Mouse (Mus musculus): ENCODE results near the gene Tmed4. TPM values are rescaled to one million over a fixed set of nuclear protein-coding genes. Genes with fewer than 3 reads are reported as not detected.

Gene Tmed4
- polyA plus RNA-seq, 1 experiment = 128 TPM

GRCm38 (mm10) chr11:6299435-6299834 lies 24.8 kb upstream of the Tmed4 start:
- Histone ChIP-seq H3K27ac (ENCODE audit: insufficient read depth, low read length) (no peak overlapping the region), H3K4me3 (ENCODE audit: insufficient read depth, low read length) (no peak overlapping the region), H3K4me1 (ENCODE audit: control insufficient read depth, insufficient read depth, low read length) (0 out of 2 replicates have a peak, but pooled peaks cover 1% of the 10 kb centered on the region)
- TF ChIP-seq CTCF (IDR thresholded peaks at IDR 0.05; ENCODE audit: extremely low read depth, insufficient read depth, low read length) (no peak), POLR2A (IDR thresholded peaks at IDR 0.05; ENCODE audit: extremely low read depth, insufficient read depth, low read length) (no peak)

DNA sequence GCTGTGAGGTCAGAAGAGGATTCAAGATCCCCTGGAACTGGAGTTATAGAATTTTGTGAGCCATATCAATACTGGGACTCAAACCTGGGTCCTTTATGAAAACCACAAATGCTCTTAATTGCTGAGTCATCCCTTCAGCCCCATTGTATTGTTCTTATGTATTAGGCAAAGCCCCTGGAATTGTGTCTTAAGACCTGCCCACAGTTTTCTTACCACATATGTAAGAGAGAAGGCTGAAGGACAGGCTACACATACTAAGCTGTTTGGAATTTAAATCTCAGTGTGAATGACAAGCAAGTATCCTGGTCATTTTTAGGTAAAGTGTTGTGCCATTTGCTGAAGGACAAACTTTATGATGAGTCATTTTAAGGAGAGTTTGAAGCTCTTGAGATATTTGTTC lies 21.4 kb upstream of the Tmed4 start:
- no peak overlapping the region for H3K27ac ChIP-seq (ENCODE audit: insufficient read depth, low read length)
- no peaks in the 10 kb centered on the region for H3K4me1 ChIP-seq (ENCODE audit: control insufficient read depth, insufficient read depth, low read length)
- TF ChIP-seq CTCF (IDR thresholded peaks at IDR 0.05; ENCODE audit: extremely low read depth, insufficient read depth, low read length) = no peak
- TF ChIP-seq POLR2A (IDR thresholded peaks at IDR 0.05; ENCODE audit: extremely low read depth, insufficient read depth, low read length) = no peak
- no peak overlapping the region for H3K4me3 ChIP-seq (ENCODE audit: insufficient read depth, low read length)

- Histone ChIP-seq H3K4me3 (ENCODE audit: insufficient read depth, low read length) (no peak overlapping the region), H3K27ac (ENCODE audit: insufficient read depth, low read length) (no peak overlapping the region), H3K4me1 (ENCODE audit: control insufficient read depth, insufficient read depth, low read length) (no peaks in the 10 kb centered on the region)
- TF ChIP-seq CTCF (IDR thresholded peaks at IDR 0.05; ENCODE audit: extremely low read depth, insufficient read depth, low read length) = no peak
- TF ChIP-seq POLR2A (IDR thresholded peaks at IDR 0.05; ENCODE audit: extremely low read depth, insufficient read depth, low read length) = no peak
Measured at GRCm38 (mm10) chr11:6294632-6295031, 20.0 kb upstream of the Tmed4 start.

DNA sequence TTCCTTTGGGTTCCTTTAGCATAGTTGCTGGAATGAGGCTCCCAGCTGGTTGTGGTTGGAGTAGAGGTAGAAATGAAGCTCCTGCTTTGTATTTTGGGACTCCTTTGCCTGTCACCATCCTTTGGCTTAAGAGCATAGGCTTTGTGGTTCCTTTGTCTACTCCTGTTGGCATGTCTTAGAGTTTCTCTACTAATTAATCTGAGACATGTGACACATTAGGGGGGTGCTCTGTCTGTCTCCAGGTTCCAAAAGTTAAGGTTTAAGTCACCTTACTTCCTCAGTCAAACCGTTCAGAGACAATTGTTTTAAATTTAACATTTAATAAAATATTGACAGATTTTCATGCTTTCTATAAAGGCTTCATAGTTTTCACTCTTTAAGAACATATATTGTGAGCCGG lies 18.9 kb upstream of the Tmed4 start:
- Histone ChIP-seq H3K4me3 (ENCODE audit: insufficient read depth, low read length) (no peak overlapping the region), H3K27ac (ENCODE audit: insufficient read depth, low read length) (no peak overlapping the region), H3K4me1 (ENCODE audit: control insufficient read depth, insufficient read depth, low read length) (no peaks in the 10 kb centered on the region)
- TF ChIP-seq CTCF (IDR thresholded peaks at IDR 0.05; ENCODE audit: extremely low read depth, insufficient read depth, low read length) (no peak), POLR2A (IDR thresholded peaks at IDR 0.05; ENCODE audit: extremely low read depth, insufficient read depth, low read length) (no peak)

DNA sequence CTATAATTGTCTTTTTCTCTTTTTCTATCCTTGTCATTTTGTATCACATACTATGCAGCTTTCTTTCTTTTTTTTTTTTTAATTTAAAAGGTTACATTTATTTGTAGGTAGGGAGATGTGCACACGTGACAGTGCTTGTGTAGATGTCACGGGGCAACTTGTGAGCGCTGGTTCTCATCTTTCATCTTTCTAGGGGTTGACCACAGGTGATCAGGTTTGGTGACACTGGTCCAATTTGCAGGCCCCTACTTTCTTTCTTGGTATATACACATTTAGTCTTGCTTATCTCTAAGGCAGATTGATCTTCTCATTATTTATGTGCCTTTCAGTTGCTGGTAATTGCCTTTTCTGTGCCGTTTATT lies 18.3 kb upstream of the Tmed4 start:
- TF ChIP-seq POLR2A (IDR thresholded peaks at IDR 0.05; ENCODE audit: extremely low read depth, insufficient read depth, low read length) = no peak
- TF ChIP-seq CTCF (IDR thresholded peaks at IDR 0.05; ENCODE audit: extremely low read depth, insufficient read depth, low read length) = no peak
- Histone ChIP-seq H3K4me1 (ENCODE audit: control insufficient read depth, insufficient read depth, low read length) (no peaks in the 10 kb centered on the region), H3K27ac (ENCODE audit: insufficient read depth, low read length) (no peak overlapping the region), H3K4me3 (ENCODE audit: insufficient read depth, low read length) (peak overlapping the region; percentile 50; the same call in 1 of the 2 replicates)

DNA sequence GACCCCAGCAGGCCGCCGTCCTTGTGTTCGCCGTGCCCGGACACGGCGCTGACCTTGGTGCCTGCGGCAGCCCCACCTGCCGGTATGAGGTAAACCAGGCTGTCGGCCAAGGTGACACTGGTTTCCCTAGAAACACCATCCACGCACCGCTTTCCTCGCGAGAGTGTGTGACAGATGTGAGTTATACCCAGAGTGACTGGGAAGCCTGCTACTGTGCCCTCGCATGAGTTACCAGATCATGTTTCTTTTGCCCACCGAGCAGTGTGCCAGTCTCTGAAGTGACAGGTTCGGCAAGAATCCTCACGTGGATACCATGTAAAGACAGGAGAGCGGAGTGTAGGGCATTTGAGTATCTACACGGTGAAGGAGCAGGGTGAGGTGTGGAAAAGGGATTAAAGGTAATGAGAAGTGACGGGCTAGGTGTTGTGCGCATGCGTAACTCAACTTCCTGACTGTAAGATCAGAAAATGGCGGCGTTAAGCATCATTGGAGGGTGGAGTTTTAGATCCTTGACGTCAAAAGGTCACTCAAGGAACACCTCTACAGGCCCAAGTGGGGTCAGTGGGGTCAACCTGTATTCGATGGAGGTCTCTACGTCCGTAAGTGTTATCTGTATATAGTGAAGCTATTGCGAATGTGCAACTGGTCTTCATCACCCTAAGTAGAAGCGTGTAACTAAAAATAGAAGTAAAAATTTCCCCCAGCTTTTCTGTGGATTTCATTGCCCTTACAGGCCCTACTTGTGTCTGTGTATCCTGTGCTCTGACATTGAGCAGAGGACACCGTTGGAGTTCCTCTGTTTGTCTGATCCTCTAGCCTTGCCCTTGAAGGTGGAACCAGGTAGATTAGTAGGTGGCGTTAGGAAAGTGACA lies 17.7 kb upstream of the Tmed4 start:
- no peak for TF ChIP-seq POLR2A (IDR thresholded peaks at IDR 0.05; ENCODE audit: extremely low read depth, insufficient read depth, low read length)
- TF ChIP-seq CTCF (IDR thresholded peaks at IDR 0.05; ENCODE audit: extremely low read depth, insufficient read depth, low read length) = no peak
- Histone ChIP-seq H3K4me1 (ENCODE audit: control insufficient read depth, insufficient read depth, low read length) (no peaks in the 10 kb centered on the region), H3K4me3 (ENCODE audit: insufficient read depth, low read length) (peak overlapping the region; percentile 50)

GRCm38 (mm10) chr11:6291401-6292115 lies 16.9 kb upstream of the Tmed4 start, which contains the start of gene Ogdh:
Gene Ogdh, plus strand, starts transcription at chr11:6291633.
- Histone ChIP-seq H3K4me3 (ENCODE audit: insufficient read depth, low read length) (peak within 1 kb of the TSS; percentile 50), H3K4me1 (ENCODE audit: control insufficient read depth, insufficient read depth, low read length) (no peaks in the 10 kb centered on the region), H3K27ac (ENCODE audit: insufficient read depth, low read length) (peak within 1 kb of the TSS; percentile 91)
- TF ChIP-seq CTCF (IDR thresholded peaks at IDR 0.05; ENCODE audit: extremely low read depth, insufficient read depth, low read length) = no peak
- peak; percentile 82 for TF ChIP-seq POLR2A (IDR thresholded peaks at IDR 0.05; ENCODE audit: extremely low read depth, insufficient read depth, low read length)

More for the DNA sequence above, 17.7 kb upstream of the Tmed4 start:
- peak overlapping the region; percentile 91 for H3K27ac ChIP-seq (ENCODE audit: insufficient read depth, low read length)

- H3K4me3 ChIP-seq (ENCODE audit: insufficient read depth, low read length) = peak overlapping the region; percentile 50; the same call in 1 of the 2 replicates
Measured at GRCm38 (mm10) chr11:6290883-6291282, 16.2 kb upstream of the Tmed4 start.

DNA sequence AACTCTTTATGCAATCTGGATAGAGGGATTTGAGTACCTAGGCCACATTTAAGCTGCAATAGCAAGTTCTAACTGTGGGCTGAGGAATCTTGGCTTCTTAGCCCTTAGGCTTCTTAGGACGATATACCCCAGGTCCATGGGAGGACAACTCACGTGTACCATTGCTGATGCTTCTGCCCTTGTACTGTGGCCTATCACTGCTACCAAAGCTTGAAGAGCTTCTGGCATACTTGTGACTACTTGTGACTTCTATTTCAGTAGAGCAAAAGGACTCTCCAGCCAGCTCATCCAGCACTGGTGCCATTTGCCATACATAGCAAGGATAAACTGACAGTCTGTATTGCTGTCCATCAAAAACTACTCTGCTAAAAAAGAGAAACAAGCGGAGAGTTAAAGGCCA lies 15.5 kb upstream of the Tmed4 start:
- Histone ChIP-seq H3K27ac (ENCODE audit: insufficient read depth, low read length) (no peak overlapping the region), H3K4me1 (ENCODE audit: control insufficient read depth, insufficient read depth, low read length) (no peaks in the 10 kb centered on the region), H3K4me3 (ENCODE audit: insufficient read depth, low read length) (no peak overlapping the region)
- TF ChIP-seq POLR2A (IDR thresholded peaks at IDR 0.05; ENCODE audit: extremely low read depth, insufficient read depth, low read length) (no peak), CTCF (IDR thresholded peaks at IDR 0.05; ENCODE audit: extremely low read depth, insufficient read depth, low read length) (no peak)

More at GRCm38 (mm10) chr11:6290883-6291282, 16.2 kb upstream of the Tmed4 start:
- TF ChIP-seq POLR2A (IDR thresholded peaks at IDR 0.05; ENCODE audit: extremely low read depth, insufficient read depth, low read length) = no peak
- TF ChIP-seq CTCF (IDR thresholded peaks at IDR 0.05; ENCODE audit: extremely low read depth, insufficient read depth, low read length) = no peak
- H3K4me1 ChIP-seq (ENCODE audit: control insufficient read depth, insufficient read depth, low read length) = no peaks in the 10 kb centered on the region
- no peak overlapping the region for H3K27ac ChIP-seq (ENCODE audit: insufficient read depth, low read length)

Data from cortical plate, adult 2 months (tissue).